Mouse (Mus musculus) lung, adult 2 months (tissue): ENCODE measurements around the gene Nexn.

Experiments
- CTCF ChIP-seq: fragments of 200-500 bp; IDR thresholded peaks from 2 replicates; pipeline ENCODE4 v1.5.1; 2011; ENCODE audit warnings: mild to moderate bottlenecking, low read length, control low read depth; ENCODE audit not compliant: insufficient read depth
- POLR2A ChIP-seq: fragments of 200-500 bp; IDR thresholded peaks from 2 replicates; pipeline ENCODE4 v1.6.1; 2011; ENCODE audit warnings: low read depth, mild to moderate bottlenecking, control low read depth, low read length, borderline replicate concordance; ENCODE audit errors: extremely low read depth

- no peak for TF ChIP-seq CTCF
- TF ChIP-seq POLR2A, result no peak
These were observed 5.0 kb upstream of the Nexn start for GRCm38 (mm10) chr3:152271071-152271710.
